Mouse (Mus musculus): ENCODE results near the gene Vmn1r114.
"Not testable (repeated sequence)": the region's sequence is repeated elsewhere in the genome, so short reads cannot be mapped to it uniquely, and the experiment has no call there.

Vmn1r114 gene

DNA sequence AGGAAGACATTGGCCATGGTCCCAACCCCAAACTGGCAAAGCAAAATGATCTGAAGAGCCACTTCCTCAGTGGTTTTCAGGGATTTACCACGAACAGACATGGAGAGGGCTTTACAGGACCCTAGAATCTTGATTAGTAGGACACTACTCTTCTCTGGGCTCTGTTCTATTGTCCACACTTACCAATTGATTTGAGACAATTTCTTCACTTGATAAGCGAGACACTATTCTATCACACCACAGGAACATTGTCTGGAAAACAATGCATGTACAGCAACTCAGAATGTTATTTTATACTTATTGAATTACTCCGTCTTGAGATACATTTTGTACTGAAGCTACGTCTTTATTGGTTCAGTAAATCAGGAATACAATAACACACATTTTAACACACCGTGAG, at the start of gene Vmn1r114:
Vmn1r114 (minus strand) TSS at position 101 of the 400 bp plus-strand sequence.
- not testable (repeated sequence) for DNase-seq

DNA sequence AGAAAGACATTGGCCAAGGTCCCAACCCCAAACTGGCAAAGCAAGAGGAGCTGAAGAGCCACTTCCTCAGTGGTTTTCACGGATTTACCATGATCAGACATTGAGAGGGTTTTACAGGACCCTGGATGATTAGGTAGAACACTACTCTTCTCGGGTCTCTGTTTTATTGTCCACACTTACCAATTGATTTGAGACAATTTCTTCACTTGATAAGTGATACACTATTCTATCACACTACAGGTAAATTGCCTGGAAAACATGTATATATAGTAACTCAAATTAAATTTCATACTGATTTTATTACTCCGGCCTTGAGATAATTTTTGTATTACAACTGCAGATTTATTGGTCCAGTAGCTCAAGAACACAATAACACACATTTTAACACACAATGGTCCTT, 32.9 kb upstream of the Vmn1r114 start, which contains the start of gene Vmn1r115:
Vmn1r115 (minus strand) TSS at position 101 of the 400 bp plus-strand sequence.
- not testable (repeated sequence) for DNase-seq

DNA sequence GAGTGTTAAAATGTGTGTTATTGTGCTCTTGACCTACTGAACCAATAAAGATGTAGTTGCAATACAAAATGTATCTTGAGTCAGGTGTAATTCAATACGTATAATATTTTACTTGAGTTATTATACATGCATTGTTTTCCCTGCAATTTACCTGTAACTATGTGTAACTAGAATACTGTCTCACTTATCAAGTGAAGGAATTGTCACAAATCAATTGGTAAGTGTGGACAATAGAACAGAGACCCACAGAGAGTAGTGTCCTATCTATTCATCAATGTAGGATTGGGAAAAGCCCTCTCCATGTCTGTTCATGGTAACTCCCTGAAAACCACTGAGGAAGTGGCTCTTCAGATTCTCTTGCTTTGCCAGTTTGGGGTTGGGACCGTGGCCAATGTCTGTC, 25.0 kb downstream of the Vmn1r114 start, which contains the start of gene Vmn1r113:
Vmn1r113 (plus strand) TSS at position 301 of the 400 bp plus-strand sequence.
- not testable (repeated sequence) for DNase-seq

DNA sequence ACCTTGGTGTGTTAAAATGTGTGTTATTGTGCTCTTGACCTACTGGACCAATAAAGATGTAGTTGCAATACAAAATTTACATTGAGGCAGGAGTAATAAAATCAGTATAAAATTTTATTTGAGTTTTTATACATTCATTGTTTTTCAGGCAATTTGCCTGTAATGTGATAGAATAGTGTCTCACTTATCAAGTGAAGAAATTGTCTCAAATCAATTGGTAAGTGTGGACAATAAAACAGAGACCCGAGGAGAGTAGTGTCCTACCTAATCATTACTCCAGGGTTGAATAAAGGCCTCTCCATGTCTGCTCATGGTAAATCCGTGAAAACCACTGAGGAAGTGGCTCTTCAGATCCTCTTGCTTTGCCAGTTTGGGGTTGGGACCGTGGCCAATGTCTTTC, 41.1 kb downstream of the Vmn1r114 start, which contains the start of gene Vmn1r112:
Vmn1r112 (plus strand) TSS at position 301 of the 400 bp plus-strand sequence.
- DNase-seq, result not testable (repeated sequence)
